Mouse (Mus musculus) hindbrain, postnatal 0 days (tissue): ENCODE measurements at regions not wholly inside any gene's neighbourhood (a gene's known extent, or its start where the extent isn't known, plus 50 kb on each side); places are given as distances from the start of the nearest gene placed in this dataset.

Experiments used
- ATAC-seq: fragments of 200-750 bp; cut with Nextera tagmentation; 2 replicates; pipeline ENCODE4 v1.8.0; 2017; ENCODE audit warnings: mild to moderate bottlenecking, moderate TSS enrichment, moderate library complexity
- DNase-seq: peaks from one replicate; pipeline ENCODE4 v3.0.0-alpha.2; 2015; ENCODE audit warnings: low spot score
- H3K27ac ChIP-seq: fragments of 300-500 bp; sonication (generic); 2 replicates; pipeline ENCODE4 v1.5.1; 2014; ENCODE audit warnings: mild to moderate bottlenecking
- H3K27me3 ChIP-seq: fragments of 300-500 bp; sonication (generic); 2 replicates; pipeline ENCODE4 v1.6.1; 2014; ENCODE audit warnings: low read length, mixed read lengths; ENCODE audit not compliant: insufficient read depth
- H3K36me3 ChIP-seq: fragments of 300-500 bp; sonication (generic); 2 replicates; pipeline ENCODE4 v1.6.1; 2014; ENCODE audit warnings: low read length, mixed read lengths; ENCODE audit not compliant: insufficient read depth
- H3K4me1 ChIP-seq: fragments of 300-500 bp; sonication (generic); 2 replicates; pipeline ENCODE4 v1.6.1; 2014; ENCODE audit warnings: antibody characterized with exemption, low read length, mixed read lengths; ENCODE audit not compliant: insufficient read depth
- H3K4me2 ChIP-seq: fragments of 300-500 bp; sonication (generic); 2 replicates; pipeline ENCODE4 v1.6.1; 2014; ENCODE audit warnings: low read depth, mild to moderate bottlenecking, low read length, moderate library complexity, mixed read lengths
- H3K4me3 ChIP-seq: fragments of 300-500 bp; sonication (generic); 2 replicates; pipeline ENCODE4 v1.5.1; 2014; ENCODE audit warnings: low read length
- H3K9ac ChIP-seq: fragments of 300-500 bp; sonication (generic); replicated peaks from 2 replicates; pipeline ENCODE4 v1.6.1; 2014; ENCODE audit warnings: mild to moderate bottlenecking, low read length, moderate library complexity, mixed read lengths
- H3K9me3 ChIP-seq: fragments of 300-500 bp; sonication (generic); 2 replicates; pipeline ENCODE4 v1.6.1; 2016; ENCODE audit warnings: low read length, mixed read lengths
- CTCF ChIP-seq: IDR thresholded peaks from 2 replicates; pipeline ENCODE4 v1.5.1; 2016; ENCODE audit warnings: antibody characterized with exemption, control low read depth, low read depth
- WGBS: fragments of 180-500 bp; shearing (Covaris S2); extraction: QIAGEN DNeasy Blood & Tissue Kit; methylation state at CpG from one replicate; pipeline ENCODE4 v1.1.7; 2014; 5-methylcytosine and 5-hydroxymethylcytosine counted together

GRCm38 (mm10) chr8:115536001-115536400 lies 171.6 kb downstream of the Maf start:
- Histone ChIP-seq H3K4me1 (0 out of 2 replicates have a peak, but pooled peaks cover 5% of the 10 kb centered on the region), H3K4me2 (no peak overlapping the region), H3K9ac (no peak overlapping the region), H3K9me3 (no peaks in the 10 kb centered on the region), H3K27ac (no peak overlapping the region), H3K27me3 (no peaks in the 10 kb centered on the region), H3K4me3 (no peak overlapping the region), H3K36me3 (no peaks in the 10 kb centered on the region)
- TF ChIP-seq CTCF, result no peak
- peak; percentile 48 for DNase-seq
- no peak for ATAC-seq
- WGBS, result 66% methylated on average over 8 of the region's 8 CpGs

GRCm38 (mm10) chr8:115534030-115534429 lies 173.6 kb downstream of the Maf start:
- no peak overlapping the region for H3K4me3 ChIP-seq
- no peak overlapping the region for H3K4me2 ChIP-seq
- H3K27me3 ChIP-seq, result no peaks in the 10 kb centered on the region
- DNase-seq, result no peak
- H3K4me1 ChIP-seq, result 0 out of 2 replicates have a peak, but pooled peaks cover 5% of the 10 kb centered on the region
- no peak for TF ChIP-seq CTCF
- no peak overlapping the region for H3K9ac ChIP-seq
- no peaks in the 10 kb centered on the region for H3K36me3 ChIP-seq
- 64% methylated on average over 2 of the region's 2 CpGs for WGBS
- no peaks in the 10 kb centered on the region for H3K9me3 ChIP-seq
- ATAC-seq, result no peak
- H3K27ac ChIP-seq, result no peak overlapping the region

- H3K27ac ChIP-seq, result no peak overlapping the region
- ATAC-seq, result no peak
- 0 out of 2 replicates have a peak, but pooled peaks cover under 1% of the 10 kb centered on the region for H3K4me1 ChIP-seq
- H3K36me3 ChIP-seq, result no peaks in the 10 kb centered on the region
- 88% methylated on average over 6 of the region's 6 CpGs for WGBS
- no peak for DNase-seq
- no peak overlapping the region for H3K4me2 ChIP-seq
- TF ChIP-seq CTCF, result no peak
- H3K9me3 ChIP-seq, result no peaks in the 10 kb centered on the region
- no peak overlapping the region for H3K4me3 ChIP-seq
- no peaks in the 10 kb centered on the region for H3K27me3 ChIP-seq
- no peak overlapping the region for H3K9ac ChIP-seq
These were observed 176.3 kb downstream of the Maf start for GRCm38 (mm10) chr8:115531343-115531742.

- Histone ChIP-seq H3K27me3 (no peaks in the 10 kb centered on the region), H3K27ac (no peak overlapping the region), H3K9ac (no peak overlapping the region), H3K9me3 (no peaks in the 10 kb centered on the region), H3K4me3 (no peak overlapping the region), H3K4me2 (no peak overlapping the region), H3K4me1 (no peaks in the 10 kb centered on the region), H3K36me3 (no peaks in the 10 kb centered on the region)
- 47% methylated on average over 14 of the region's 14 CpGs for WGBS
- ATAC-seq, result no peak
- no peak for TF ChIP-seq CTCF
- DNase-seq, result no peak
These were observed 177.8 kb downstream of the Maf start for GRCm38 (mm10) chr8:115529568-115530342.

- H3K4me3 ChIP-seq, result no peak overlapping the region
- H3K9me3 ChIP-seq, result no peaks in the 10 kb centered on the region
- no peaks in the 10 kb centered on the region for H3K27me3 ChIP-seq
- H3K27ac ChIP-seq, result no peak overlapping the region
- no peaks in the 10 kb centered on the region for H3K36me3 ChIP-seq
- no peak overlapping the region for H3K4me2 ChIP-seq
- ATAC-seq (no peak), DNase-seq (no peak)
- H3K9ac ChIP-seq, result no peak overlapping the region
- 79% methylated on average over 11 of the region's 11 CpGs for WGBS
- no peak for TF ChIP-seq CTCF
- H3K4me1 ChIP-seq, result no peaks in the 10 kb centered on the region
These were observed 178.7 kb downstream of the Maf start for GRCm38 (mm10) chr8:115528879-115529278.

GRCm38 (mm10) chr8:115525149-115525548 lies 182.4 kb downstream of the Maf start:
- ATAC-seq (no peak), DNase-seq (no peak)
- Histone ChIP-seq H3K4me3 (no peak overlapping the region), H3K4me2 (no peak overlapping the region), H3K36me3 (no peaks in the 10 kb centered on the region), H3K27me3 (no peaks in the 10 kb centered on the region), H3K9ac (no peak overlapping the region), H3K4me1 (no peaks in the 10 kb centered on the region), H3K27ac (no peak overlapping the region), H3K9me3 (peaks cover 3% of the 10 kb centered on the region; the same call in 1 of the 2 replicates)
- no peak for TF ChIP-seq CTCF
- 77% methylated on average over 8 of the region's 8 CpGs for WGBS

GRCm38 (mm10) chr8:115524713-115525112 lies 182.9 kb downstream of the Maf start:
- Histone ChIP-seq H3K27ac (no peak overlapping the region), H3K9me3 (peaks cover 3% of the 10 kb centered on the region; the same call in 1 of the 2 replicates), H3K27me3 (no peaks in the 10 kb centered on the region), H3K9ac (no peak overlapping the region), H3K4me1 (no peaks in the 10 kb centered on the region), H3K36me3 (no peaks in the 10 kb centered on the region), H3K4me2 (no peak overlapping the region), H3K4me3 (no peak overlapping the region)
- TF ChIP-seq CTCF, result no peak
- WGBS, result 51% methylated on average over 8 of the region's 8 CpGs
- DNase-seq, result peak; percentile 60
- no peak for ATAC-seq
